In the genomic region with DNA sequence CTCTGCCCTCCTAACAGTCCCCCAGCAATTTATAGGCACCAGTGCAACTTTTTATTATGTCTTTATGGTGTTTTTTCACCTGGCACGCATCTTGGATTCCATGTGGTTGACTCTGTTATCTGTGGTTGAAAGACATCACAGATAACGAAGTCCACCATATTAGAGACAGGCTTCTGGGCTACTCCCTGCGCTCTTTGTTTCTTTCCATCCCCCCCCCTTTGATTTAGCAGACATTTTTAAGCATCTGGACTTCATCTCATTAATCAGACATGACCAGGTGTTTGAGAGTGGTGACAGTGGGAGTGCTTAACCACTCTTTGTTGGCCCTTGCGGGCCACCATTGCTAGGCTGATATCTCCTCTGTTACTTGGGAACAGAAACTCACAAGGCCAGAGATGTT, we compare ENCODE assay signal across 16 mouse cellular contexts.
DNase-seq lines count a peak whose midpoint lies in the region; ATAC-seq and TF ChIP-seq lines count a peak whose summit lies in the region.
"Had no signal": no experiment of that assay in that cellular context is flagged by ENCODE, and none has a peak within 500 bp of the region (broad histone marks: within the 10 kb centered on the region; RNA-seq: fewer than 3 reads in every experiment).

No protein-coding gene starts in this region.

- H3K4me3 ChIP-seq in intestine, embryonic 14.5 days (ENCODE audit: low read depth, low read length) = no peak overlapping the region
- no peak overlapping the region for H3K4me3 ChIP-seq in intestine, postnatal 0 days (ENCODE audit: low read depth, low read length)
- no peak overlapping the region for H3K4me3 ChIP-seq in embryonic facial prominence, embryonic 14.5 days (ENCODE audit: low read depth, low read length)
- H3K4me3 ChIP-seq: embryonic facial prominence, embryonic 15.5 days; limb, embryonic 13.5 days; midbrain, embryonic 15.5 days had no signal

- no peaks in the 10 kb centered on the region for H3K27me3 ChIP-seq in intestine, embryonic 14.5 days (replicated peaks; ENCODE audit: control insufficient read depth, insufficient read depth, low read length)
- H3K27me3 ChIP-seq in intestine, postnatal 0 days (replicated peaks; ENCODE audit: control insufficient read depth, insufficient read depth, low read length) = no peaks in the 10 kb centered on the region
- no peaks in the 10 kb centered on the region for H3K27me3 ChIP-seq in embryonic facial prominence, embryonic 14.5 days (replicated peaks; ENCODE audit: control insufficient read depth, insufficient read depth, low read length)
- H3K27me3 ChIP-seq: embryonic facial prominence, embryonic 15.5 days had no signal

- H3K4me1 ChIP-seq in intestine, embryonic 14.5 days (replicated peaks; ENCODE audit: control insufficient read depth, insufficient read depth, low read length) = peaks cover 56% of the 10 kb centered on the region
- H3K4me1 ChIP-seq in intestine, postnatal 0 days (replicated peaks; ENCODE audit: control insufficient read depth, insufficient read depth, low read length) = 0 out of 2 replicates have a peak, but pooled peaks cover 3% of the 10 kb centered on the region
- H3K4me1 ChIP-seq in embryonic facial prominence, embryonic 14.5 days (ENCODE audit: control insufficient read depth, insufficient read depth, low read length) = peaks cover 28% of the 10 kb centered on the region

- ATAC-seq in intestine, embryonic 14.5 days (replicated peaks; ENCODE audit: low FRiP score, low TSS enrichment, low read depth) = peak; percentile 40
- no peak for ATAC-seq in intestine, postnatal 0 days
- ATAC-seq in embryonic facial prominence, embryonic 14.5 days (ENCODE audit: low read depth) = no peak
- ATAC-seq in megakaryocyte progenitor cell, adult 5-6 weeks (replicated peaks; ENCODE audit: poor library complexity) = peak; percentile 48
- ATAC-seq: forebrain, embryonic 14.5 days; midbrain, embryonic 15.5 days had no signal

- TF ChIP-seq CTCF in intestine, postnatal 0 days (IDR thresholded peaks at IDR 0.05; ENCODE audit: low read depth) = no peak

- no peaks in the 10 kb centered on the region for H3K36me3 ChIP-seq in intestine, embryonic 14.5 days (ENCODE audit: control insufficient read depth, insufficient read depth, low read length)
- H3K36me3 ChIP-seq in intestine, postnatal 0 days (ENCODE audit: control insufficient read depth, insufficient read depth) = no peaks in the 10 kb centered on the region
- H3K36me3 ChIP-seq in embryonic facial prominence, embryonic 14.5 days (ENCODE audit: control insufficient read depth, insufficient read depth, low read length) = no peaks in the 10 kb centered on the region
- H3K36me3 ChIP-seq: embryonic facial prominence, embryonic 15.5 days; limb, embryonic 13.5 days; midbrain, embryonic 15.5 days had no signal

- peak overlapping the region; percentile 54 for H3K27ac ChIP-seq in intestine, embryonic 14.5 days (ENCODE audit: low read depth)
- no peak overlapping the region for H3K27ac ChIP-seq in intestine, postnatal 0 days (ENCODE audit: low read depth, low read length)
- no peak overlapping the region for H3K27ac ChIP-seq in embryonic facial prominence, embryonic 14.5 days (replicated peaks; ENCODE audit: low read depth, low read length)
- H3K27ac ChIP-seq: embryonic facial prominence, embryonic 15.5 days; kidney, postnatal 0 days; limb, embryonic 13.5 days; midbrain, embryonic 15.5 days had no signal

- no peak overlapping the region for H3K4me2 ChIP-seq in intestine, embryonic 14.5 days (ENCODE audit: low read length)
- H3K4me2 ChIP-seq in intestine, postnatal 0 days (replicated peaks; ENCODE audit: low read depth) = no peak overlapping the region
- no peak overlapping the region for H3K4me2 ChIP-seq in embryonic facial prominence, embryonic 14.5 days (ENCODE audit: low read depth, low read length)
- H3K4me2 ChIP-seq: embryonic facial prominence, embryonic 15.5 days; midbrain, embryonic 15.5 days had no signal

- H3K9me3 ChIP-seq in intestine, embryonic 14.5 days (ENCODE audit: control insufficient read depth, low read length) = peaks cover 5% of the 10 kb centered on the region; the same call in 1 of the 2 replicates
- H3K9me3 ChIP-seq in intestine, postnatal 0 days (ENCODE audit: control insufficient read depth) = no peaks in the 10 kb centered on the region
- 0 out of 2 replicates have a peak, but pooled peaks cover 9% of the 10 kb centered on the region for H3K9me3 ChIP-seq in embryonic facial prominence, embryonic 14.5 days (ENCODE audit: control insufficient read depth, low read length)
- H3K9me3 ChIP-seq: embryonic facial prominence, embryonic 15.5 days; midbrain, embryonic 15.5 days had no signal

- no peak overlapping the region for H3K9ac ChIP-seq in intestine, embryonic 14.5 days (ENCODE audit: low read length)
- no peak overlapping the region for H3K9ac ChIP-seq in intestine, postnatal 0 days (ENCODE audit: low read depth, low read length)
- H3K9ac ChIP-seq in embryonic facial prominence, embryonic 14.5 days (ENCODE audit: low read depth, low read length) = no peak overlapping the region
- H3K9ac ChIP-seq: embryonic facial prominence, embryonic 15.5 days; limb, embryonic 13.5 days; midbrain, embryonic 15.5 days had no signal

- no peak for DNase-seq in intestine, embryonic 14.5 days (ENCODE audit: low spot score)
- DNase-seq in MN1 (ENCODE audit: low spot score) = peak; percentile 74
- DNase-seq in embryonic facial prominence, embryonic 14.5 days (ENCODE audit: low spot score) = peak; percentile 17
- DNase-seq in right cerebral cortex, postnatal 10 days (ENCODE audit: low spot score in 2 of 2) = no peak
- no peak for DNase-seq in adrenal gland, adult 18-20 months (ENCODE audit: low spot score in 2 of 2)
- DNase-seq in right cerebral cortex, postnatal 14 days = no peak
- DNase-seq: cerebellum, postnatal 10 days; gastrocnemius, postnatal 36 days; layer of hippocampus, postnatal 36 days had no signal

- WGBS in intestine, embryonic 14.5 days = 18% methylated on average over 4 of the region's 4 CpGs
- 38% methylated on average over 4 of the region's 4 CpGs for WGBS in intestine, postnatal 0 days
- WGBS in embryonic facial prominence, embryonic 14.5 days = 66% methylated on average over 4 of the region's 4 CpGs

Comparison
In these comparisons a context has a peak if more than half of its experiments do, and no peak if none do; other contexts are left out.
1. ATAC-seq: peak in intestine, embryonic 14.5 days (single experiment) and megakaryocyte progenitor cell, adult 5-6 weeks (single experiment); none in intestine, postnatal 0 days (single experiment) and embryonic facial prominence, embryonic 14.5 days (single experiment).
2. DNase-seq: peak in MN1 (single experiment) and embryonic facial prominence, embryonic 14.5 days (single experiment); none in intestine, embryonic 14.5 days (single experiment), right cerebral cortex, postnatal 10 days (0 of 2), adrenal gland, adult 18-20 months (0 of 2) and right cerebral cortex, postnatal 14 days (single experiment).